Mouse (Mus musculus) lung, postnatal 10 days (tissue): ENCODE data around the gene Isg15.

Experiments
- DNase-seq: peaks from one replicate; pipeline ENCODE4 v3.0.0; 2021

The Isg15 gene

GRCm38 (mm10) chr4:156202462-156202893, 1.9 kb upstream of the Isg15 start:
- DNase-seq = peak; percentile 13

- peak; percentile 97 for DNase-seq
Observed at GRCm38 (mm10) chr4:156197829-156198205, 2.8 kb downstream of the Isg15 start.

- DNase-seq = peak; percentile 76
Observed at GRCm38 (mm10) chr4:156197131-156197828, 3.3 kb downstream of the Isg15 start, which contains the start of gene Agrn. Agrn (minus strand) TSS chr4:156197488.

- peak; percentile 90 for DNase-seq
Observed at GRCm38 (mm10) chr4:156195927-156196870, 4.4 kb downstream of the Isg15 start.

DNA sequence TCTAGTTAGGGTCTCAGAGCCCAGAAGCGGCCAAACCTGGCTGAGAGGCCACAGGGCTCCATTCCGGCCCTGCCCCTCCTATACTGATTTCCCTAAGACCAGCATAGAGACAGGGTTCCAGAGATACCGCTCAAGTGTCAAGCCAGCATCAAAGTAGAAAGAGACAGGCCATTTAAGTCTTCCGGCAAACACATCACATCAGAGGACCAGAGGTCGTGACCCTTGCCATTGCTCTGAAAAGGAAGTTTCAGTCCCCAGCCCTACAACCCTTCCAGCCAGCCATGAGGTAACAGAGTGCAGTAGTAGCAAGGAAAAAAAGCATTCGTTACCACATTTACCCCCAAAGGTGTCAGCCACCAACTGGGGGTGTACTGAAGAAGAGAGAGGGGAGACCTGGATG, 6.3 kb downstream of the Isg15 start:
- no peak for DNase-seq

GRCm38 (mm10) chr4:156193906-156194305, 6.7 kb downstream of the Isg15 start:
- DNase-seq = no peak

GRCm38 (mm10) chr4:156193200-156193590, 7.4 kb downstream of the Isg15 start:
- peak; percentile 60 for DNase-seq

GRCm38 (mm10) chr4:156192421-156193199, 8.0 kb downstream of the Isg15 start:
- DNase-seq = peak; percentile 74

DNA sequence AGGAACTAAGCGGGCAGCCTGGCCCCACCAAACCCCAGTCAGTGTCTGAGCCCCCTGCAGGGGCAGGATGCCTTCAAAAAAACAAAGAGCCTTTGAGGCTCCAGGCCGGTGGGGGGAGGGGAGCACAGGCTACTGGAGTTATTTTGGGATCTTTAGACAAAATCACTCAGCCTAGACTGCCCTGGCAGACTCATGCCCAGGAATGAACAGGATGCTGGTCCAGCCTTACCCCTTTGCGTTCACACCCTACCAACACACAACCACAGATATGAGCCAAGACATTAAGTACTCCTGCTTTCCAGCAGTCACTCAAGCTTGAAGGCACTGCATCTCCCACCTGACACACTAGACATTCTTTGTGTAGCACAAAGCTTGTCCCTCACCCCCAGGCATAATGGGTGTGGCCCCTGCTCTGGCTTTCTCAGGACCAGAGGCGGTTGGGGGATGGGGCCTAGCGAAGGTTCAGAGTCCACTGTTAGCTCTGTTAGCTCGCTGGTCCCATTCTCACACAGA, 11.8 kb downstream of the Isg15 start:
- peak; percentile 68 for DNase-seq

- DNase-seq = no peak
Observed at GRCm38 (mm10) chr4:156188162-156188810, 12.3 kb downstream of the Isg15 start.

- DNase-seq = peak; percentile 56
Observed at GRCm38 (mm10) chr4:156185950-156186850, 14.4 kb downstream of the Isg15 start.

GRCm38 (mm10) chr4:156185456-156185949, 15.1 kb downstream of the Isg15 start:
- no peak for DNase-seq

DNA sequence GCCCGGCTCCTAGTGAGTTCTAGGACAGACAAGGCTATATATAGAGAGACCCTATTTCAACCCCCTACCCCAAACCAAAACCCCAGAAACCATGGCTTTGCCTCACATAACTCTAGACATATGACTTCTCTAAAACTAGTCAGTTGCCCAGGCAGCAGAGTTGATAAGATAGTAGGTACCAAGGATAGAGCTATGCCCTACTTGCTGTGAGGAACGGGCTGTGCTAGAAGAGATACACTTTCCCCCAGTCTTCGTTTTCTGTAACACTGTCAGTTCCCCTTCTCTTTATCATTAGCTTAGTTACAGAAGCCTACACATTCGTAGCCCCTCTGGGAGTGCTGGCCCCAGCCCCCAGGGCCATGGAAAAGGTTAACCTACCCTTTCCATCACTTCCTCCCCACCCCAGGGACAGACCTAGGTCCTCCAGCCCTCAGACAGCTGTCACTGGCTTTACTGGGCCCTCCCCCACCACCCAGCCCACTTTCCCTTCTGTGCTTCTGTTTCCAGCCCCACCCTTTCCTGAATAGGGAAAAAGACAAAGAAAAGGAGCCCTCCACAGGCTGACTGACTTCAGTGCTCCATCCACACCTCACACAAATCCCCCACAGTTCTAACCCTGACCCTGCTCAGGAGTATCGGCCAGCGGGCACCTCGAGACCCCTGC, 16.2 kb downstream of the Isg15 start:
- peak; percentile 62 for DNase-seq

DNA sequence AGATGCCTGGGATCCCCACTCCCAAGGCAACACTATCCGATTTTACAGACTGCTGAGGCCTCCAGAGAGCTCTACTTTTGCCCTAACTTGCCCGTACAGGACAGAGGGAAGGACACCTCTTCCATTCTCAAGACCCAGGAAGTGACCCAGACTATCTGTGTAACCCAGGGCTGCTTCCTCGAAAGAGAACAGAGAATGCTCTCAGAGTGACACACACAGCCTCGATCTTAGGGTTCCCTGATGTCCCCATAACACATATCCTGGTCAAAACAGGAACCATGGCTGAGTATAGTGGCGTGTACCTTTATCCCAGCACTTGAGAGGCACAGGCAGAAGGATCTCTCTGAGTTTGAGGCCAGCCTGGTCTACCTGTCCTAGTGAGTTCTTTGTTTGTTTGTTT, 16.9 kb downstream of the Isg15 start:
- DNase-seq = no peak

DNA sequence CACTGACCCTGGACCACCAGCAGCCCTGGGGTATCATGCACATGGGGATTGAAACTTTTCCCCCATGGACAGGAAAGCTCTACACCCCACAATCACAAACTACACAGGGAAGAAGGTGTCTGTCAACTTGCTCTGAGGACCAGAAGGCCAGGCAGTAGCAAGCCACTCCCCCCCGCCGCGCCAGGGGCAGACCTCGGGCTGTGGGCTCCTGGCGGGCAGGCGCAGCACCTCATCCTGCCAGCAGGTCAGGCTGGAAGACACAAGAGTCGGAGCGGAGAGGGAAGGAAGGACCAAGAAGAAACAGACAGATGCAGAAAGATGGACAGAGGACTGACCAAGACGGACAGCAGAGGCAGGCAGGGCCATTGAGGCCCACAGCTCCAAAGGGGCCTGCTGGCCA, 23.0 kb downstream of the Isg15 start:
- no peak for DNase-seq

DNA sequence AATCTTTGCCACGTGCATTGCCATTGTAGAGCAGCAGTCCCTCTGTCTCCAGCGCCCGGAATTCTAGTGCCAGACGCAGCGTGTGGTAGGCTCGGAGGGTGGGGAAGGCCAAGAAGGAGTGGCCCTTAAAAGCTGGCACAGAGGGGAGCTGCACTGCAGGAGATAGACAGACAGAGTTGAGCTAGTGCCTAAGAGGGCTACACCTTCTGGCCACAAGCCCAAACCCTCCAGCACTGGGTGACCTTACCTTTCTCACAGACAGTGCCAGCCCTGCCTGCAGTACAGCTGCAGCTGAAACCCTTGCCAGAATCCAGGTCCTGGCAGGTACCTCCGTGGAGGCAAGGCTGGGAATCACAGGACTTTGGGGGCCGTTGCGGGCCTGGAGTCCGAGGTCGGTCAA, 28.8 kb downstream of the Isg15 start:
- no peak for DNase-seq

GRCm38 (mm10) chr4:156169129-156169528, 31.5 kb downstream of the Isg15 start:
- DNase-seq = no peak

GRCm38 (mm10) chr4:156168611-156169010, 32.0 kb downstream of the Isg15 start:
- no peak for DNase-seq

DNA sequence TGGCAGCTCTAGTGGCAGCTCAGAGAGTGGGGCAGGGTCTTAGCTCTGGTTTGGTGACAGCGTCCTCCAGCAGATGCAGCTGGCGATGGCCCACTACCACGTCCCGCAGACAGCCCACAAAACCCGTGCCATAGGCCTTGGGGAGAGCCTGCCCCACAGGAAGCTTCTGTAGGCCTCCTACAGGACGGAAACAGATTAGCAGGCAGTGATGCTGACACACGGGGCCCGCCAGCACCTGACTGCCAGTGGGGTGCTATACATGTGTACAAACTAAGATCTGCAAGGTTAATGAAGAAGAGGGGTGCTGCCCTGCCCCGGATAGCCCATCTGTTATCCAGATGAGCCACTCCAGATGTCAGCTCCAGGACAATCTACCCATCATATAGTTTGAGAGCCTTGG, 34.1 kb downstream of the Isg15 start:
- no peak for DNase-seq

DNA sequence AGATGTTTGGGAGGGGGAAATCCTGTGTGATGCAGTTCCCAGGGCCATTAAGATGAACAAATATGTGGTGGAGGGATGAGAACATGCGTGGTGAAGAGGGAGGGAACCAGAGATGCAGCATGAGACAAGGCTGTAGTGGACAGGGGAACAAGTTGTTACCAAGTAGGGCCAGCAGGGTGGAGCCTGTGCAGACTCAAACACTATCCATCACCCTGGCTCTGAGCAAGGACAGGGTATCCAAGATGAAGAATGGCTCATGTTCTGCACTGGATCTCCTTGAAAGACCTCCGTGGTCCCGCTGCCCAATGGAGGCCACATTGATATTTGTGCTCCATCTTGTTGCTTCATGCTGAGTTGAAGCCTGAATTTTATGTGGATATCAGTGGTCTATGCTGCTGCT, 45.8 kb downstream of the Isg15 start:
- no peak for DNase-seq
